In the genomic region with DNA sequence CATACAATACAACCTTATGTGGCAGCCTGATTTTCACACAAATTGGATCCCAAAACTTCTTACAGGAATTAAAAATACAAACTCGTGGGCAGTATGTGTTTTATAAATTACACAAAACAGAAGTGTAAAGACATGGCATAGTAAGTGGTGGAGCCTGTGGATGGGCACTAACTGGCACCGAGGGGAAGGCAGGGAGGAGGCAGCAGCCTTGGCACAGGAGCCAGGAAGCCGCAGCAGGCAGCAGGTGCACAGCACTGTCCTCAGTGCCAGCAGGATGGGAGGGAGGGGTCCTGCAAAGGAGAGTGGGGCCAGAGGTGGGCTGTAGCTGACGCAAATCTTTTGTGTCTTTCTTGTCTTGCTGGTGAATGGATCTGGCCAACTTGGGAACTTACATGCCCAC, we compare ENCODE assay signal across 15 mouse cellular contexts. TPM values are rescaled to one million over a fixed set of nuclear protein-coding genes. Genes with fewer than 3 reads are reported as not detected.
DNase-seq lines count a peak whose midpoint lies in the region; ATAC-seq and TF ChIP-seq lines count a peak whose summit lies in the region.
"Had no signal": no experiment of that assay in that cellular context is flagged by ENCODE, and none has a peak within 500 bp of the region (broad histone marks: within the 10 kb centered on the region; RNA-seq: fewer than 3 reads in every experiment).

No protein-coding gene starts in this region.

- TF ChIP-seq CTCF in heart, postnatal 0 days (IDR thresholded peaks at IDR 0.05; ENCODE audit: low read depth) = no peak
- TF ChIP-seq CTCF in heart, adult 2 months (IDR thresholded peaks at IDR 0.05) = no peak
- no peak for TF ChIP-seq CTCF in cerebellum, adult 2 months (IDR thresholded peaks at IDR 0.05; ENCODE audit: borderline replicate concordance, insufficient read depth, low read depth, low read length)

- no peak for DNase-seq in heart, postnatal 0 days (ENCODE audit: low spot score)
- no peak for DNase-seq in heart, adult 2 months
- DNase-seq in cerebellum, adult 11 months = peak; percentile 70
- peak; percentile 72 to 83 for DNase-seq in cerebellum, adult 2 months
- DNase-seq in cerebellum, postnatal 36 days = peak; percentile 65 to 72
- no peak for DNase-seq in gastrocnemius, postnatal 36 days
- DNase-seq: heart, postnatal 4 days; kidney, adult 18-20 months; kidney, postnatal 10 days; liver, postnatal 0 days; lung, postnatal 10 days; midbrain, embryonic 14.5 days had no signal

- TF ChIP-seq EP300 in heart, postnatal 0 days (IDR thresholded peaks at IDR 0.05; ENCODE audit: low read depth) = no peak
- no peak for TF ChIP-seq EP300 in heart, adult 2 months (IDR thresholded peaks at IDR 0.05; ENCODE audit: insufficient read depth, low read depth, low read length)

- H3K4me2 ChIP-seq in heart, postnatal 0 days (ENCODE audit: low read depth, low read length) = no peak overlapping the region
- H3K4me2 ChIP-seq in intestine, embryonic 15.5 days (replicated peaks) = no peak overlapping the region
- H3K4me2 ChIP-seq: neural tube, embryonic 15.5 days had no signal

- 70% methylated on average over 4 of the region's 4 CpGs for WGBS in heart, postnatal 0 days
- 55% methylated on average over 4 of the region's 4 CpGs for WGBS in heart, adult 2 months
- 12% methylated on average over 4 of the region's 4 CpGs for WGBS in cerebellum, adult 2 months
- WGBS in intestine, embryonic 15.5 days = 88% methylated on average over 4 of the region's 4 CpGs

- H3K27me3 ChIP-seq in heart, postnatal 0 days (ENCODE audit: control insufficient read depth, insufficient read depth, low read length) = no peaks in the 10 kb centered on the region
- H3K27me3 ChIP-seq in heart, adult 2 months (ENCODE audit: control insufficient read depth, insufficient read depth, low read length) = no peaks in the 10 kb centered on the region
- H3K27me3 ChIP-seq in cerebellum, adult 2 months (ENCODE audit: control insufficient read depth, insufficient read depth, low read length) = no peaks in the 10 kb centered on the region
- no peaks in the 10 kb centered on the region for H3K27me3 ChIP-seq in intestine, embryonic 15.5 days (replicated peaks)
- H3K27me3 ChIP-seq: neural tube, embryonic 15.5 days had no signal

- no peaks in the 10 kb centered on the region for H3K9me3 ChIP-seq in heart, postnatal 0 days (replicated peaks; ENCODE audit: control insufficient read depth, low read length)
- no peaks in the 10 kb centered on the region for H3K9me3 ChIP-seq in intestine, embryonic 15.5 days
- H3K9me3 ChIP-seq: neural tube, embryonic 15.5 days had no signal

- H3K4me3 ChIP-seq in heart, postnatal 0 days (ENCODE audit: low read depth, low read length) = no peak overlapping the region
- H3K4me3 ChIP-seq in heart, adult 2 months = no peak overlapping the region
- H3K4me3 ChIP-seq in cerebellum, adult 2 months (replicated peaks; ENCODE audit: insufficient read depth, low read depth, low read length) = no peak overlapping the region
- no peak overlapping the region for H3K4me3 ChIP-seq in intestine, embryonic 15.5 days (replicated peaks)
- H3K4me3 ChIP-seq: neural tube, embryonic 15.5 days had no signal

- peaks cover 2% of the 10 kb centered on the region for H3K79me2 ChIP-seq in heart, adult 2 months (replicated peaks; ENCODE audit: control insufficient read depth, insufficient read depth, low read length)

- peak overlapping the region; percentile 51; the same call in 1 of the 2 replicates for H3K27ac ChIP-seq in heart, postnatal 0 days (ENCODE audit: low read depth)
- no peak overlapping the region for H3K27ac ChIP-seq in heart, adult 2 months
- no peak overlapping the region for H3K27ac ChIP-seq in cerebellum, adult 2 months (ENCODE audit: insufficient read depth, low read length)
- no peak overlapping the region for H3K27ac ChIP-seq in intestine, embryonic 15.5 days
- H3K27ac ChIP-seq: hindbrain, postnatal 0 days; neural tube, embryonic 15.5 days had no signal

- peaks cover 21% of the 10 kb centered on the region for H3K36me3 ChIP-seq in heart, postnatal 0 days (replicated peaks; ENCODE audit: control insufficient read depth, insufficient read depth, low read length)
- peaks cover 13% of the 10 kb centered on the region for H3K36me3 ChIP-seq in heart, adult 2 months (ENCODE audit: control insufficient read depth, insufficient read depth, low read length)
- H3K36me3 ChIP-seq in intestine, embryonic 15.5 days = no peaks in the 10 kb centered on the region
- H3K36me3 ChIP-seq: neural tube, embryonic 15.5 days had no signal

- H3K9ac ChIP-seq in heart, postnatal 0 days (replicated peaks; ENCODE audit: low read depth, low read length) = no peak overlapping the region
- no peak overlapping the region for H3K9ac ChIP-seq in heart, adult 2 months (ENCODE audit: low read depth, low read length)
- H3K9ac ChIP-seq in intestine, embryonic 15.5 days = no peak overlapping the region
- H3K9ac ChIP-seq: liver, postnatal 0 days; neural tube, embryonic 15.5 days had no signal

- peaks cover 17% of the 10 kb centered on the region for H3K4me1 ChIP-seq in heart, postnatal 0 days (ENCODE audit: control insufficient read depth, insufficient read depth)
- peaks cover 4% of the 10 kb centered on the region; the same call in 1 of the 2 replicates for H3K4me1 ChIP-seq in heart, adult 2 months (ENCODE audit: control insufficient read depth, insufficient read depth, low read length)
- peaks cover 12% of the 10 kb centered on the region for H3K4me1 ChIP-seq in cerebellum, adult 2 months (ENCODE audit: control insufficient read depth, insufficient read depth, low read length)
- H3K4me1 ChIP-seq in intestine, embryonic 15.5 days (replicated peaks) = peaks cover 6% of the 10 kb centered on the region; the same call in 1 of the 2 replicates
- H3K4me1 ChIP-seq: neural tube, embryonic 15.5 days had no signal

- TF ChIP-seq POLR2A in heart, adult 2 months (IDR thresholded peaks at IDR 0.05; ENCODE audit: insufficient read depth, low read depth, low read length) = no peak
- no peak for TF ChIP-seq POLR2A in cerebellum, adult 2 months (IDR thresholded peaks at IDR 0.05; ENCODE audit: borderline replicate concordance, insufficient read depth, low read length)

- ATAC-seq in heart, postnatal 0 days (ENCODE audit: insufficient read depth, low read depth) = no peak
- ATAC-seq in intestine, embryonic 15.5 days = no peak
- ATAC-seq: hindbrain, postnatal 0 days; liver, postnatal 0 days had no signal

- intact Hi-C loops in heart, adult 2 months (cut with DNase I) = loop anchor here (2.0 kb wide), 1 partner anchor 14 kb away; no protein-coding TSS in a partner anchor
- intact Hi-C loops in gastrocnemius, postnatal 36 days (cut with DNase I) = no loop called here

RNA-seq across cellular contexts. Expression of gene Lpp, which starts 19.8 kb away (rescaled TPM):
- total RNA-seq in heart, postnatal 0 days (2014; rRNA removed; ENCODE audit: low replicate concordance) = 56.2 and 77.4 TPM in 2 replicates
- 28.7 and 32.1 TPM in 2 replicates for polyA plus RNA-seq in heart, postnatal 0 days (2015; fragmentation: Nextera tagmentation; extraction: Ambion mirVana)
- total RNA-seq in heart, adult 2 months (2021) = 10 to 100 TPM; 23.6 to 25.1 TPM
- polyA plus RNA-seq in heart, adult 2 months (2012; rRNA removed) = 7.7 and 14.3 TPM in 2 replicates
- polyA plus RNA-seq in cerebellum, adult 2 months (2012; rRNA removed) = 8.1 and 9.3 TPM in 2 replicates
- polyA plus RNA-seq in intestine, embryonic 15.5 days (2015; fragmentation: Nextera tagmentation; extraction: Ambion mirVana) = 61.7 and 63.0 TPM in 2 replicates
- total RNA-seq in gastrocnemius, postnatal 36 days (2021) = 10 to 100 TPM; 16.6 to 18.6 TPM

Comparison
In these comparisons a context has a peak if more than half of its experiments do, and no peak if none do; other contexts are left out.
1. DNase-seq: peak in cerebellum, adult 11 months (single experiment), cerebellum, adult 2 months (2 of 2) and cerebellum, postnatal 36 days (2 of 2); none in heart, postnatal 0 days (single experiment), heart, adult 2 months (0 of 2) and gastrocnemius, postnatal 36 days (0 of 2).